Mouse (Mus musculus) large intestine, adult 2 months (tissue): ENCODE measurements around the gene Il17re. TPM values are rescaled to one million over a fixed set of nuclear protein-coding genes. Genes with fewer than 3 reads are reported as not detected.

Experiments
- polyA plus RNA-seq: library from polyadenylated mRNA; depleted of rRNA; stranded (reverse); fragments of >200 nt; gene quantifications from 2 replicates; pipeline ENCODE4 v1.2.3, GENCODE M21; 2012; rRNA removed

Gene Il17re
- polyA plus RNA-seq, 1 experiment: 7.5 TPM

Other genes starting within 250 kb of the Il17re start
- gene Mtmr14, start 220.6 kb upstream of the Il17re start, polyA plus RNA-seq: 40.6 and 46.3 TPM in 2 replicates
- 0.10 TPM in 1 of 2 replicates, not detected in the other for gene Cpne9, start 176.2 kb upstream of the Il17re start, polyA plus RNA-seq
- 14.5 and 20.5 TPM in 2 replicates for gene Brpf1, start 151.3 kb upstream of the Il17re start, polyA plus RNA-seq
- 16.9 and 18.1 TPM in 2 replicates for gene Ogg1, start 131.5 kb upstream of the Il17re start, polyA plus RNA-seq
- gene Camk1, start 114.5 kb upstream of the Il17re start, polyA plus RNA-seq: 19.6 and 20.4 TPM in 2 replicates
- 19.8 and 21.2 TPM in 2 replicates for gene Tada3, start 80.6 kb upstream of the Il17re start, polyA plus RNA-seq
- 131 and 134 TPM in 2 replicates for gene Arpc4, start 80.4 kb upstream of the Il17re start, polyA plus RNA-seq
- 13.5 and 15.6 TPM in 2 replicates for gene Ttll3, start 69.2 kb upstream of the Il17re start, polyA plus RNA-seq
- gene Rpusd3, start 39.1 kb upstream of the Il17re start, polyA plus RNA-seq: 48.7 and 58.6 TPM in 2 replicates
- gene Cidec, start 22.7 kb upstream of the Il17re start, polyA plus RNA-seq: 49.1 and 148 TPM in 2 replicates
- gene Jagn1, start 15.9 kb upstream of the Il17re start, polyA plus RNA-seq: 68.4 and 72.0 TPM in 2 replicates
- gene Il17rc, start 12.9 kb downstream of the Il17re start, polyA plus RNA-seq: 341 and 416 TPM in 2 replicates
- 11.9 and 12.3 TPM in 2 replicates for gene Creld1, start 24.8 kb downstream of the Il17re start, polyA plus RNA-seq
- 0.01 TPM in 1 of 2 replicates, not detected in the other for gene Prrt3, start 43.4 kb downstream of the Il17re start, polyA plus RNA-seq
- 37.7 and 46.5 TPM in 2 replicates for gene Emc3, start 73.2 kb downstream of the Il17re start, polyA plus RNA-seq
- 2.2 and 4.2 TPM in 2 replicates for gene Fancd2, start 73.2 kb downstream of the Il17re start, polyA plus RNA-seq
- gene Fancd2os, start 142.2 kb downstream of the Il17re start, polyA plus RNA-seq: not detected in 2 replicates
- gene Brk1, start 146.3 kb downstream of the Il17re start, polyA plus RNA-seq: 138 and 168 TPM in 2 replicates
- 14.7 and 14.9 TPM in 2 replicates for gene Vhl, start 165.5 kb downstream of the Il17re start, polyA plus RNA-seq
- gene Irak2, start 180.0 kb downstream of the Il17re start, polyA plus RNA-seq: 39.6 and 85.3 TPM in 2 replicates
- gene Tatdn2, start 238.6 kb downstream of the Il17re start, polyA plus RNA-seq: 27.7 and 29.0 TPM in 2 replicates